Mouse (Mus musculus) olfactory bulb, adult 2 months (tissue): ENCODE results near the gene Ogn.

Source experiments
- CTCF ChIP-seq: fragments of 200-500 bp; IDR thresholded peaks from 2 replicates; pipeline ENCODE4 v1.5.1; 2012; ENCODE audit warnings: low read depth, mild to moderate bottlenecking, low read length, moderate library complexity; ENCODE audit not compliant: insufficient read depth
- POLR2A ChIP-seq: fragments of 200-500 bp; IDR thresholded peaks from 2 replicates; pipeline ENCODE4 v1.6.1; 2012; ENCODE audit warnings: mild to moderate bottlenecking, low read depth, low read length, moderate library complexity; ENCODE audit not compliant: insufficient read depth

- TF ChIP-seq CTCF, result no peak
- no peak for TF ChIP-seq POLR2A
These were observed 32.1 kb downstream of the Ogn start for GRCm38 (mm10) chr13:49639965-49640364.
